Mouse (Mus musculus) lung, postnatal 0 days (tissue): ENCODE measurements around the gene Sprr1b.

Experiments used
- CTCF ChIP-seq: IDR thresholded peaks from 2 replicates; pipeline ENCODE4 v1.5.1; 2016; ENCODE audit warnings: antibody characterized with exemption, mild to moderate bottlenecking
- EP300 ChIP-seq: IDR thresholded peaks from 2 replicates; pipeline ENCODE4 v1.6.1; 2016; ENCODE audit warnings: antibody characterized with exemption, mild to moderate bottlenecking, control low read depth

DNA sequence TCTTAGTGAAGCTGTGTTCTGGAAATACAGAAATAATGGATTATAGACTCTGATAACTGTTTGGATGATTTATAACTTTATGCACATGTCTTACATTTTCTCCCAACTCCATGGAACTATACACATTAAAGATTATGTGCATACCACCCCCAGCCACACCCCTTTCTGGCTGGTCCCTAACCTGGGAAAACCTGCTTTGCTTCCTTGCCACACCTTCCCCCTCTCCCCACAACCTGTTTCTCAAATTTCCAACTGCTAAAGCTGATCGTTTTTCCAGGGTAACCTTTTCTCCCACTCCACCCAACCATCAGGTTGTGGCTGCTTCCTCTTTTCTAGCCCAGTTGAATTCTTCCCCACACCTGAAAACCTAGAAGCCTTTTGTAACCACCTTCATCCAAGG lies 47.7 kb upstream of the Sprr1b start:
- TF ChIP-seq EP300 (no peak), CTCF (no peak)
